Mouse (Mus musculus): ENCODE measurements around the gene Sccpdh. TPM values are rescaled to one million over a fixed set of nuclear protein-coding genes. Genes with fewer than 3 reads are reported as not detected.
"Not testable (repeated sequence)": the region's sequence is repeated elsewhere in the genome, so short reads cannot be mapped to it uniquely, and the experiment has no call there.

Sccpdh gene
- polyA plus RNA-seq, 1 experiment from 2014 or later = 86.9 TPM

GRCm38 (mm10) chr1:179644151-179644550, 23.9 kb upstream of the Sccpdh start:
- H3K9me3 ChIP-seq (replicated peaks) = no peaks in the 10 kb centered on the region
- 65% methylated on average over 3 of the region's 3 CpGs for WGBS
- no peaks in the 10 kb centered on the region for H3K27me3 ChIP-seq (replicated peaks)
- ATAC-seq (ENCODE audit: insufficient number of reproducible peaks, low FRiP score) = no peak
- H3K27ac ChIP-seq (ENCODE audit: poor library complexity, severe bottlenecking) = no peak overlapping the region
- no peak overlapping the region for H3K4me3 ChIP-seq
- no peaks in the 10 kb centered on the region; the same call in 1 of the 2 replicates for H3K4me1 ChIP-seq (replicated peaks)
- no peak overlapping the region for H3K9ac ChIP-seq
- H3K4me2 ChIP-seq = no peak overlapping the region
- H3K36me3 ChIP-seq = no peaks in the 10 kb centered on the region

- Histone ChIP-seq H3K4me3 (0 out of 2 replicates have a peak overlapping the region, but pooled peaks have one; percentile 3), H3K27me3 (replicated peaks) (no peaks in the 10 kb centered on the region), H3K9me3 (replicated peaks) (no peaks in the 10 kb centered on the region), H3K27ac (ENCODE audit: poor library complexity, severe bottlenecking) (no peak overlapping the region), H3K4me1 (replicated peaks) (peaks cover 3% of the 10 kb centered on the region; the same call in 1 of the 2 replicates), H3K9ac (no peak overlapping the region), H3K4me2 (peak overlapping the region; percentile 50), H3K36me3 (no peaks in the 10 kb centered on the region)
- peak; percentile 74 for ATAC-seq (ENCODE audit: insufficient number of reproducible peaks, low FRiP score)
- WGBS = 62% methylated on average over 13 of the region's 13 CpGs
Measured at GRCm38 (mm10) chr1:179645101-179645979, 22.7 kb upstream of the Sccpdh start.

GRCm38 (mm10) chr1:179645980-179646268, 22.1 kb upstream of the Sccpdh start:
- H3K9me3 ChIP-seq (replicated peaks) = no peaks in the 10 kb centered on the region
- no peak overlapping the region for H3K9ac ChIP-seq
- H3K36me3 ChIP-seq = no peaks in the 10 kb centered on the region
- H3K27me3 ChIP-seq (replicated peaks) = no peaks in the 10 kb centered on the region
- H3K27ac ChIP-seq (ENCODE audit: poor library complexity, severe bottlenecking) = no peak overlapping the region
- peak overlapping the region; percentile 50 for H3K4me2 ChIP-seq
- 0 out of 2 replicates have a peak overlapping the region, but pooled peaks have one; percentile 3 for H3K4me3 ChIP-seq
- peaks cover 3% of the 10 kb centered on the region; the same call in 1 of the 2 replicates for H3K4me1 ChIP-seq (replicated peaks)
- peak; percentile 48; the same call in 1 of the 2 replicates for ATAC-seq (ENCODE audit: insufficient number of reproducible peaks, low FRiP score)
- WGBS = 10% methylated on average over 4 of the region's 4 CpGs

GRCm38 (mm10) chr1:179648678-179649077, 19.3 kb upstream of the Sccpdh start:
- ATAC-seq (ENCODE audit: insufficient number of reproducible peaks, low FRiP score); H3K36me3 ChIP-seq; H3K4me2 ChIP-seq; H3K4me3 ChIP-seq; H3K27me3 ChIP-seq (replicated peaks); H3K9me3 ChIP-seq (replicated peaks); H3K4me1 ChIP-seq (replicated peaks); H3K27ac ChIP-seq (ENCODE audit: poor library complexity, severe bottlenecking); H3K9ac ChIP-seq: not testable (repeated sequence)
- WGBS = 63% methylated on average over 5 of the region's 5 CpGs

- Histone ChIP-seq H3K36me3 (no peaks in the 10 kb centered on the region), H3K9ac (no peak overlapping the region), H3K4me3 (no peak overlapping the region), H3K4me2 (no peak overlapping the region), H3K27ac (ENCODE audit: poor library complexity, severe bottlenecking) (no peak overlapping the region), H3K9me3 (replicated peaks) (no peaks in the 10 kb centered on the region), H3K27me3 (replicated peaks) (no peaks in the 10 kb centered on the region), H3K4me1 (replicated peaks) (peaks cover 3% of the 10 kb centered on the region; the same call in 1 of the 2 replicates)
- ATAC-seq (ENCODE audit: insufficient number of reproducible peaks, low FRiP score) = no peak
- WGBS = 54% methylated on average over 3 of the region's 3 CpGs
Measured at GRCm38 (mm10) chr1:179649324-179649723, 18.7 kb upstream of the Sccpdh start.

GRCm38 (mm10) chr1:179650284-179650683, 17.7 kb upstream of the Sccpdh start:
- H3K36me3 ChIP-seq = no peaks in the 10 kb centered on the region
- peaks cover 3% of the 10 kb centered on the region; the same call in 1 of the 2 replicates for H3K4me1 ChIP-seq (replicated peaks)
- H3K4me3 ChIP-seq = no peak overlapping the region
- 50% methylated on average over 4 of the region's 4 CpGs for WGBS
- H3K9ac ChIP-seq = no peak overlapping the region
- ATAC-seq (ENCODE audit: insufficient number of reproducible peaks, low FRiP score) = no peak
- no peaks in the 10 kb centered on the region for H3K27me3 ChIP-seq (replicated peaks)
- no peaks in the 10 kb centered on the region for H3K9me3 ChIP-seq (replicated peaks)
- H3K27ac ChIP-seq (ENCODE audit: poor library complexity, severe bottlenecking) = no peak overlapping the region
- no peak overlapping the region for H3K4me2 ChIP-seq

- Histone ChIP-seq H3K36me3 (no peaks in the 10 kb centered on the region), H3K4me2 (no peak overlapping the region), H3K4me3 (no peak overlapping the region), H3K9me3 (replicated peaks) (no peaks in the 10 kb centered on the region), H3K4me1 (replicated peaks) (peaks cover 3% of the 10 kb centered on the region; the same call in 1 of the 2 replicates), H3K27me3 (replicated peaks) (no peaks in the 10 kb centered on the region), H3K9ac (no peak overlapping the region), H3K27ac (ENCODE audit: poor library complexity, severe bottlenecking) (no peak overlapping the region)
- 70% methylated on average over 5 of the region's 5 CpGs for WGBS
- ATAC-seq (ENCODE audit: insufficient number of reproducible peaks, low FRiP score) = no peak
Measured at GRCm38 (mm10) chr1:179651224-179651623, 16.8 kb upstream of the Sccpdh start.

- no peak overlapping the region for H3K9ac ChIP-seq
- no peaks in the 10 kb centered on the region for H3K4me1 ChIP-seq (replicated peaks)
- no peak overlapping the region for H3K27ac ChIP-seq (ENCODE audit: poor library complexity, severe bottlenecking)
- ATAC-seq (ENCODE audit: insufficient number of reproducible peaks, low FRiP score) = no peak
- H3K4me3 ChIP-seq = no peak overlapping the region
- no peaks in the 10 kb centered on the region for H3K9me3 ChIP-seq (replicated peaks)
- no peaks in the 10 kb centered on the region for H3K27me3 ChIP-seq (replicated peaks)
- WGBS = 75% methylated on average over 5 of the region's 5 CpGs
- H3K4me2 ChIP-seq = no peak overlapping the region
- no peaks in the 10 kb centered on the region for H3K36me3 ChIP-seq
Measured at GRCm38 (mm10) chr1:179663065-179663464, 4.9 kb upstream of the Sccpdh start.

GRCm38 (mm10) chr1:179664309-179664930, 3.6 kb upstream of the Sccpdh start:
- no peaks in the 10 kb centered on the region for H3K36me3 ChIP-seq
- no peaks in the 10 kb centered on the region for H3K9me3 ChIP-seq (replicated peaks)
- H3K9ac ChIP-seq = no peak overlapping the region
- no peak for ATAC-seq (ENCODE audit: insufficient number of reproducible peaks, low FRiP score)
- H3K4me1 ChIP-seq (replicated peaks) = peaks cover 4% of the 10 kb centered on the region
- H3K27ac ChIP-seq (ENCODE audit: poor library complexity, severe bottlenecking) = no peak overlapping the region
- 74% methylated on average over 4 of the region's 4 CpGs for WGBS
- H3K4me2 ChIP-seq = no peak overlapping the region
- no peak overlapping the region for H3K4me3 ChIP-seq
- H3K27me3 ChIP-seq (replicated peaks) = no peaks in the 10 kb centered on the region

GRCm38 (mm10) chr1:179666971-179667370, 1.0 kb upstream of the Sccpdh start:
- peaks cover 10% of the 10 kb centered on the region for H3K36me3 ChIP-seq
- no peak overlapping the region; the same call in 1 of the 2 replicates for H3K4me3 ChIP-seq
- 0 out of 2 replicates have a peak overlapping the region, but pooled peaks have one; percentile 95 for H3K27ac ChIP-seq (ENCODE audit: poor library complexity, severe bottlenecking)
- peak overlapping the region; percentile 94 for H3K4me2 ChIP-seq
- H3K4me1 ChIP-seq (replicated peaks) = peaks cover 10% of the 10 kb centered on the region
- H3K9ac ChIP-seq = no peak overlapping the region
- no peaks in the 10 kb centered on the region for H3K27me3 ChIP-seq (replicated peaks)
- H3K9me3 ChIP-seq (replicated peaks) = no peaks in the 10 kb centered on the region
- WGBS = 74% methylated on average over 2 of the region's 2 CpGs
- no peak for ATAC-seq (ENCODE audit: insufficient number of reproducible peaks, low FRiP score)

- peaks cover 10% of the 10 kb centered on the region for H3K4me1 ChIP-seq (replicated peaks)
- no peak for ATAC-seq (ENCODE audit: insufficient number of reproducible peaks, low FRiP score)
- no peaks in the 10 kb centered on the region for H3K27me3 ChIP-seq (replicated peaks)
- no peaks in the 10 kb centered on the region for H3K9me3 ChIP-seq (replicated peaks)
- peak overlapping the region; percentile 80 for H3K4me3 ChIP-seq
- WGBS = 9% methylated on average over 7 of the region's 7 CpGs
- peaks cover 15% of the 10 kb centered on the region for H3K36me3 ChIP-seq
- H3K4me2 ChIP-seq = peak overlapping the region; percentile 94
- H3K27ac ChIP-seq (ENCODE audit: poor library complexity, severe bottlenecking) = peak overlapping the region; percentile 95
- H3K9ac ChIP-seq = peak overlapping the region; percentile 90
Measured at GRCm38 (mm10) chr1:179667450-179667849, 560 bp upstream of the Sccpdh start.
